Mouse (Mus musculus): Measurements from ENCODE around the gene Pth1r.

Gene Pth1r

GRCm38 (mm10) chr9:110680736-110681507 is 66.0 kb downstream of the Pth1r start:
- no peak for DNase-seq

DNA sequence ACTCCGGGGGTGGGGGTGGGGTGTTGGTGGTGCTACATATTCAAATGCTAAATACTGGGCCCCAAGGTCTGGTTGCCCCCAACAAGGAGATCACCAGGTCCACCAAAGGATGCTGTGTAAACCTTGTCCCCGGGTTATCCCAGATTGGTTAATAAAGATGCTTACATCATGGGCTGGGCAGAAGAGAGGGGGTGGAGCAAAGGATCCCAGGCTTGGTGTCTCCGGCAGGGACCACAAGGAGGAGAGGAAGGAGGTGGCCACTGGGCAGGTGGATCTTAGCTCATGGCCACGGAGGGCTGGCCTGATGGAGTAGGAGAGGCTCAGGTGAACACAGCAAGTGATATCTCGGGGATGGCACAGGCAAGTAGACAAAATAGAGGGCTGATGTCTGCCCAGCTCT is 68.1 kb downstream of the Pth1r start:
- DNase-seq, result no peak

DNA sequence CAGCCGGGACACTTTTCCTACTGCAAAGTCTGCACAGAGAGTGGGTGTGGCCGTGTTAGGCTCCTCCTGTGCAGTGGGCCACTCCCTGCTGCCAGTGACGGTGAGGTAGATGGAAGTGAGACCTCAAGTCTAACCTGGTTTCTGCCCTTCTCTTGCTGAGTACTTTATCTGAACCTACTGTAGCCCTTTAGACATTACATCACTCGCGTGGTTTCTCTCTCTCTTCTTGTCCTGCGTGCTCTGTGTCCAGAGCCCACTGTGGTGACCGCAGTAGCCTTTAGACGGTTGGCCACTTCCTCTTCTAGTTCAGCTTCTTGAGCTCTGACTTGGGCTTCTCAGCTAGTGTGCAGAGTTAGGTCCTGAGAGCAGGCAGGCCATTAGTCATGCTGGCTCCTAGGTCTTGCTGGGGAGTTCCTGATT is 70.4 kb downstream of the Pth1r start:
- no peak for DNase-seq

DNA sequence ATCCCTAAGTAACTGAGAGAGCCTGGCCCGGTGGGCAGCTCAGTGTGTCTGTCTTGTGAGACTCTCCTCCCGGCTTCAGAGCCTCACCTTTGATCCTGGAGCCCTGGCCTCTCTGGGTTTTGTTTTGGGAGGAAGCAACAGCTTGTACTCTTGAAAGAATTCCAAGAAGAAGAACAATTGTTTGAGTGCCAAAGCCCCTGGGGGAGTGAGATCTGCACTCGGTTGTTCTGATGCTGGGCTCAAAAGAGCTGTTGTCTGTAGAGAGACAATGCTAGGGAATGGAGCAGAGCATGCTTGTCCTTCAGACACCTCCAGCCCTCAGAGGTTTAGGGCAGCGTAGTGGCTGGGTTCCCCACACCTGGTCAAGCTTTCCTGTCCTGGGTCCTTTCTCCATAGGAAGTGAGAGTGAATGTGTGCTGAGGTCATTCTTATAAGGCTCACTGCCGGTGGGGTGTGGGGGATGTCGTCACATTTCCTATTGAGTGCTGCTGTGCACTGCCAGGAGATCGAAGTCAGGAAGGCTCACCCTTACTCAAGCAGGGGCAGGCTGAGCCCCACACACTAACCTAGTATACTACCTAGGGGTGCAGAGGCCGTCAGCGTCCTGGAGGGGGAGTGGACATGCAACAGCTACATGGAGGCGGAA is 73.7 kb downstream of the Pth1r start:
- peak; percentile 49 to 53 for DNase-seq

DNA sequence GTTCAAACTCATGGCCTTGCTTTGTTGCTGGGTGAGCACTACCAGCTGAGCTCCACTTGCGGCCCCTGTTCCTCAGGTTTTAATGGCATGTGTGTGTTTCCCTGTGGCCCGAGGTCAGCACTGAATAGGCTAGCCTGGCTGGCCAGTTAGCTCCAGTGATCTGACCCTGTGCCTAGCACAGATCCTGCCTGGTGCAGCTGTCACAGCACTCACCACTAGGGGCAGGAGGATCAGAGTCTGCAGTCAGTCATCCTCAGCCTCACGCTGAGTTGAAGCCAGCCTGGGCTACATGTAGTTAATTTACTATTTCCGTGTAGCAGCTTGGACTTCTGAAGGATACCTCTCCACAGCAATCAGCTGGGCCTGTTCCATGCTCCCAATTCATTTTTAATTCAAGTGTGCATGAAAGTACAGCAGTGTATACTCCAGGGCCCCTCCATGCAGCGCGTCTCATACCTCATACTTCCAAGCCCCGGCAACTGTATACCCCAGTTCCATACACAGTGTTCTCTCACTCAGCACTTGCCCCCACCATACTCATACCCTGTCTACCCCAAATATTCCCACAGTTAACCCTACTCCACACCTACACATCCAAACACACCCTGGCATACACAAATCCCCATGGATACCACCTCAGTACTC is 74.4 kb downstream of the Pth1r start:
- DNase-seq, result peak; percentile 73 to 79
